Mouse (Mus musculus): ENCODE results near the gene 4930404H24Rik.
A peak's percentile ranks its signal among the peaks of the same experiment; 100 is the strongest.

Gene 4930404H24Rik

GRCm38 (mm10) chr2:153492573-153493392 is at the start of gene 4930404H24Rik:
TSS of gene 4930404H24Rik (plus strand) at chr2:153492790.
- peak; percentile 49 for DNase-seq (ENCODE audit: low spot score)

- DNase-seq (ENCODE audit: low spot score): no peak
Measured at GRCm38 (mm10) chr2:153443434-153444240, 49.0 kb upstream of the 4930404H24Rik start.

- peak; percentile 70 for DNase-seq (ENCODE audit: low spot score)
Measured at GRCm38 (mm10) chr2:153444254-153445136, 48.1 kb upstream of the 4930404H24Rik start.

GRCm38 (mm10) chr2:153445137-153446016 is 47.2 kb upstream of the 4930404H24Rik start:
- DNase-seq (ENCODE audit: low spot score): no peak

GRCm38 (mm10) chr2:153446017-153446408 is 46.6 kb upstream of the 4930404H24Rik start:
- DNase-seq (ENCODE audit: low spot score): peak; percentile 64

GRCm38 (mm10) chr2:153446476-153446875 is 46.1 kb upstream of the 4930404H24Rik start:
- no peak for DNase-seq (ENCODE audit: low spot score)

GRCm38 (mm10) chr2:153447719-153448118 is 44.9 kb upstream of the 4930404H24Rik start:
- no peak for DNase-seq (ENCODE audit: low spot score)

- no peak for DNase-seq (ENCODE audit: low spot score)
Measured at GRCm38 (mm10) chr2:153448519-153448918, 44.1 kb upstream of the 4930404H24Rik start.

GRCm38 (mm10) chr2:153453961-153454759 is 38.4 kb upstream of the 4930404H24Rik start:
- no peak for DNase-seq (ENCODE audit: low spot score)

GRCm38 (mm10) chr2:153454841-153455506 is 37.6 kb upstream of the 4930404H24Rik start:
- DNase-seq (ENCODE audit: low spot score): no peak

- DNase-seq (ENCODE audit: low spot score): no peak
Measured at GRCm38 (mm10) chr2:153457467-153457866, 35.1 kb upstream of the 4930404H24Rik start.

GRCm38 (mm10) chr2:153458022-153458441 is 34.6 kb upstream of the 4930404H24Rik start:
- DNase-seq (ENCODE audit: low spot score): no peak

- no peak for DNase-seq (ENCODE audit: low spot score)
Measured at GRCm38 (mm10) chr2:153463257-153463656, 29.3 kb upstream of the 4930404H24Rik start.

GRCm38 (mm10) chr2:153467372-153467771 is 25.2 kb upstream of the 4930404H24Rik start:
- DNase-seq (ENCODE audit: low spot score): no peak

- no peak for DNase-seq (ENCODE audit: low spot score)
Measured at GRCm38 (mm10) chr2:153469317-153469716, 23.3 kb upstream of the 4930404H24Rik start.

- DNase-seq (ENCODE audit: low spot score): no peak
Measured at GRCm38 (mm10) chr2:153469764-153470163, 22.8 kb upstream of the 4930404H24Rik start.

GRCm38 (mm10) chr2:153470983-153471382 is 21.6 kb upstream of the 4930404H24Rik start:
- DNase-seq (ENCODE audit: low spot score): no peak

GRCm38 (mm10) chr2:153475114-153476112 is 17.2 kb upstream of the 4930404H24Rik start:
- no peak for DNase-seq (ENCODE audit: low spot score)
